In the genomic region with DNA sequence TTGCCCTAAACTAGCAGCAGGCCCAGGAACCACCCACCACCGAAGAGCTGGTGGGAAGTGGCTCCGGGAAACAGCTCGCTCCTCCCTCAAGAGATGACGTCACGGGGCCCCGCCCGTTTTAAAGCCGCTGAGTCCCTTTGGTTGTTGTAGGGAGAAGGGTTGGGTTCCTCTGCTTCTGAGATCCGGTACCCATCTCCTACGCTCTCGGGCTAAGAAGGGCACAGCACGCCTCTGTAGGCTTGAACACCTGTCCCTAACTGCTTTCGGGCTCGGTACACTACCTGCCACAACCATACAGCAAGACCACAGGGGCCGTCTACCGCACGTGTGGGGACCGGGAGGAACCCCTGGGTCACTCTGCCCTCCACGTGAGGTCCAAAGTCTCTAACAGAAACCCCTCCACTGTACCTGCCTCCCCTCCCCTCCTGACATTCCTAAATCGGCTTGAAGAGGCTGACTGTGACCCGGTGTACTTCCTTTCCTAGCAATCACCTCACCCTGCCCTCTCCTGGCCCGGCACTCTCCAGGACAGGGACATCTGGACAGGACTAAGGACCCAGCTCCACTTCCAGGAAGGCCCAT, we compare ENCODE assay signal across 8 mouse cellular contexts. TPM values are rescaled to one million over a fixed set of nuclear protein-coding genes. Genes with fewer than 3 reads are reported as not detected.
DNase-seq lines count a peak whose midpoint lies in the region; ATAC-seq lines count a peak whose summit lies in the region.

No protein-coding gene starts in this region.

- peak; percentile 46 for DNase-seq in MEL-GATA-1-ER (ENCODE audit: extremely low read depth, low read depth)
- DNase-seq in cerebellum, postnatal 10 days: peak; percentile 90 to 92
- DNase-seq in frontal cortex, postnatal 14 days (ENCODE audit: low spot score in 2 of 2): peak; percentile 77 to 82
- DNase-seq in layer of hippocampus, postnatal 14 days (ENCODE audit: low spot score in 2 of 2): peak; percentile 77 to 89
- DNase-seq in lung, postnatal 10 days: peak; percentile 96
- DNase-seq in ovary, postnatal 36 days (ENCODE audit: low spot score): peak; percentile 85
- DNase-seq in thymus, postnatal 25 days: peak; percentile 93

- H3K9ac ChIP-seq in hindbrain, embryonic 13.5 days: peak overlapping the region; percentile 59

- H3K27ac ChIP-seq in hindbrain, embryonic 13.5 days: no peak overlapping the region

- no peaks in the 10 kb centered on the region for H3K36me3 ChIP-seq in hindbrain, embryonic 13.5 days

- ATAC-seq in hindbrain, embryonic 13.5 days (ENCODE audit: low FRiP score): peak; percentile 67

- H3K27me3 ChIP-seq in hindbrain, embryonic 13.5 days: no peaks in the 10 kb centered on the region

- peak overlapping the region; percentile 37 for H3K4me3 ChIP-seq in hindbrain, embryonic 13.5 days

- no peaks in the 10 kb centered on the region for H3K9me3 ChIP-seq in hindbrain, embryonic 13.5 days

- H3K4me1 ChIP-seq in hindbrain, embryonic 13.5 days (replicated peaks): peaks cover 8% of the 10 kb centered on the region; the same call in 1 of the 2 replicates

- 8% methylated on average over 22 of the region's 22 CpGs for WGBS in hindbrain, embryonic 13.5 days

- peak overlapping the region; percentile 54 for H3K4me2 ChIP-seq in hindbrain, embryonic 13.5 days

RNA-seq across cellular contexts. Expression of gene E030018B13Rik, which starts 58.0 kb away (rescaled TPM):
- polyA plus RNA-seq in hindbrain, embryonic 13.5 days (2015; fragmentation: Nextera tagmentation; extraction: Ambion mirVana): 0.19 TPM in 1 of 2 replicates, not detected in the other
- not detected for total RNA-seq in layer of hippocampus, postnatal 14 days (2021)

Comparison
In these comparisons a context has a peak if more than half of its experiments do, and no peak if none do; other contexts are left out.
1. DNase-seq: peak in every context shown above with its lines; median percentile 96 in lung, postnatal 10 days; 93 in thymus, postnatal 25 days; 91 in cerebellum, postnatal 10 days; 85 in ovary, postnatal 36 days; 83 in layer of hippocampus, postnatal 14 days; 80 in frontal cortex, postnatal 14 days; 46 in MEL-GATA-1-ER.